Mouse (Mus musculus): Measurements from ENCODE around the gene Nadk.

- TF ChIP-seq POLR2A (IDR thresholded peaks at IDR 0.05; ENCODE audit: low read depth, low read length) (no peak), CTCF (IDR thresholded peaks at IDR 0.05; ENCODE audit: extremely low read depth, insufficient read depth, insufficient read length, insufficient replicate concordance) (no peak)
Measured at GRCm38 (mm10) chr4:155573155-155573554, 11.0 kb downstream of the Nadk start.
